Mouse (Mus musculus) lung, postnatal 36 days (tissue): ENCODE results near the gene Mamld1.

Experiments
- DNase-seq: peaks from one replicate; pipeline ENCODE4 v3.0.0; 2022; ENCODE audit warnings: mixed read lengths

Gene Mamld1

GRCm38 (mm10) chrX:71141390-71141789, 91.3 kb downstream of the Mamld1 start:
- peak; percentile 18 for DNase-seq

DNA sequence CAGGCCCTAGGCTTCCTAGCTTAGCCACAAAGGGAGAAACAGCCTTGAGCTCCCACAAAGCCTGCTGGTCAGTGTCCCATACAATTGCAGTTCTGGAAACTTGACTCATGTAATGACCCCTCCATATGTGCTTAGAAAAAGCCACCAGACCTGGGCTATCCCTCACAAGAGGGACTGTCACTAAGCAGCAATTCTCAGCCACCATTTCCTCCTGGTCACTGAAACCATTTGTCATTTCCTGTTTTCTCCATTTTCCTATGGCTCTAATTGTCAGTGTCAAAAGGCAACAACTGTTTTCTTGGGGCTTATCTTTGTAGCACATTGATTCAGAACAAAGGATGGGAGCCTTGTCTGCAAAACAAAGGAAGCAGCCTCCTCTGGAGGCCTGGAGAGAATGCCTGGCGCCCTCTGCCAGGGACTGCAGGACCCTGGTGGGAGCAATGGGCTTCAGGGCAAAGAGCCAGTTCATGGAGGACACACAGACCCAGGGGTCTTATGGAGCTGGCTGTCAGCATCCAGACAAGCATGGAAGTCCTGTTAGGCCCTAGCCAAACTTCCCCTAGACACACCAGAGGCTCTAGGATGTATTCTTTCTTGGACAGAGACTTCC, 99.5 kb downstream of the Mamld1 start:
- peak; percentile 24 for DNase-seq

DNA sequence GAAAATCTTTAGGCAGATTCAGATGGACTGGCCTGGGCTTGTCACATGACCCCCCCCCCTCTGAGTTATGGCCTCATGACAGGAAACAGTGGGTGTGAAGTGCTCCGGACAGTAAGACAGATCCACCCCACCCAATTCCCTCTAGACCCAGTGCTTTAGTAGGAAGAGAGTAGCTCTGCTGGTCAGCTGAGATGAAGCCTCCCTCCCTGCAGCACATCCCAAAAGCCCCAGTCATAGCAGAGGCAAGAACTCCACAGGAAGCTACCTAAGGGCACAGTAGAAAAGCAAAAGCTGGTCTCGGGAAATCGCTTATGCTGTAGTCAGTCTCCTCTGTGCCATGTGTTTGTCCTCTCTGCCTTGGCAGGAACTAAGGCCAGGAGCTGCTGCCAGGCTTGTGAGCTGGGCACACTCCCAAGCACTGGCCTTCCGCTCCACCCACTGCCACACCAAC, 100.5 kb downstream of the Mamld1 start:
- DNase-seq, result peak; percentile 72

GRCm38 (mm10) chrX:71181526-71181925, 131.5 kb downstream of the Mamld1 start:
- no peak for DNase-seq

DNA sequence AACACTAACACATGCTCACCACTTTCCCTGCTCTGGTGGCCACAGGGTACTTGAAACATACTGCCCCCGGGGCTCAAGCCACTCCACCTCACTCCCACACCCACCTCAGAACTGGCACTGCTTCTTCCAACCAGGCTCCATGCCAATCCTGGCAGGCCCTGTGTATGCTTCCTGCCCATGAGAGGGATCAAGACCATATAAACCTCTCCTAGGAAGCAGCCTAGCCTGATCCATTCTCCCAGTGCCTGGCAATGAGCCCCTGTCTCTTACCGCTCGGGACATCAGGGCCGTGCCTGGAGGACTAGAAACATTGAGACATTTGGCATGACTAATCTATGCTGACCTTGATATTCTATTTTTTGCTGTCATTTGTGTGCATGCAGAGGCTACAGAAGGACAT, 133.6 kb downstream of the Mamld1 start:
- DNase-seq, result peak; percentile 12

DNA sequence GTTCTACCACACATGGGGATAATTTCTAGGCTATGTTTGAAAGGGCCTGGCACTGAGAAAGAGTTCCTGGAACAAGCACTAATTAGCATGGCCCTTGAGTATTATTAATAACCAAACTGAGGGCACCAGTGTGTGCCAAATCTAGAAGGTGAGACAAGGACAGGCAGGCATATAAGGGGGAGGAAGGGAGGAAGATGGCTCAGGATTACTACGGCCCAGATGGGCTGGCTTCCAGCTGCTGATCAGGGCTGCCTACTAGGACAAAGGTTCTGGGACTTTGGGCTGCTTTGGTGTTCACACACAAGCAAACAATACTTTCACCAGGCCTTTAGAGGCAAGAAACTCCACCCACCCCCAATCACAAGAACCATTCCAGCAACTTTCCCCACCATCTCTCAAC, 136.3 kb downstream of the Mamld1 start:
- DNase-seq, result no peak

GRCm38 (mm10) chrX:71204776-71205175, 154.7 kb downstream of the Mamld1 start:
- DNase-seq, result peak; percentile 23
